Mouse (Mus musculus) cortical plate, adult 2 months (tissue): ENCODE measurements around the gene 1110032F04Rik. TPM values are rescaled to one million over a fixed set of nuclear protein-coding genes. Genes with fewer than 3 reads are reported as not detected.
A peak's percentile ranks its signal among the peaks of the same experiment; 100 is the strongest.
"Not testable (repeated sequence)": the region's sequence is repeated elsewhere in the genome, so short reads cannot be mapped to it uniquely, and the experiment has no call there.

ENCODE experiments used
- H3K27ac ChIP-seq: fragments of 200-500 bp; 2 replicates; pipeline ENCODE4 v1.5.1; 2012; ENCODE audit warnings: low read length, control low read depth, inconsistent platforms; ENCODE audit not compliant: insufficient read depth
- H3K4me1 ChIP-seq: fragments of 200-500 bp; 2 replicates; pipeline ENCODE4 v1.6.1; 2011; ENCODE audit warnings: low read length; ENCODE audit not compliant: control insufficient read depth, insufficient read depth
- H3K4me3 ChIP-seq: fragments of 200-500 bp; 2 replicates; pipeline ENCODE4 v1.5.1; 2011; ENCODE audit warnings: mild to moderate bottlenecking, low read length, control low read depth; ENCODE audit not compliant: insufficient read depth
- CTCF ChIP-seq: fragments of 200-500 bp; IDR thresholded peaks from 2 replicates; pipeline ENCODE4 v1.5.1; 2011; ENCODE audit warnings: mild to moderate bottlenecking, control low read depth, low read length; ENCODE audit not compliant: insufficient read depth; ENCODE audit errors: extremely low read depth
- POLR2A ChIP-seq: fragments of 200-500 bp; IDR thresholded peaks from 2 replicates; pipeline ENCODE4 v1.6.1; 2011; ENCODE audit warnings: mild to moderate bottlenecking, low read length, control low read depth; ENCODE audit not compliant: insufficient read depth; ENCODE audit errors: extremely low read depth
- polyA plus RNA-seq: library from polyadenylated mRNA; depleted of rRNA; stranded (reverse); fragments of >200 nt; gene quantifications from 2 replicates; pipeline ENCODE4 v1.2.3, GENCODE M21; 2012

The 1110032F04Rik gene
- polyA plus RNA-seq, 1 experiment: 15.6 TPM

DNA sequence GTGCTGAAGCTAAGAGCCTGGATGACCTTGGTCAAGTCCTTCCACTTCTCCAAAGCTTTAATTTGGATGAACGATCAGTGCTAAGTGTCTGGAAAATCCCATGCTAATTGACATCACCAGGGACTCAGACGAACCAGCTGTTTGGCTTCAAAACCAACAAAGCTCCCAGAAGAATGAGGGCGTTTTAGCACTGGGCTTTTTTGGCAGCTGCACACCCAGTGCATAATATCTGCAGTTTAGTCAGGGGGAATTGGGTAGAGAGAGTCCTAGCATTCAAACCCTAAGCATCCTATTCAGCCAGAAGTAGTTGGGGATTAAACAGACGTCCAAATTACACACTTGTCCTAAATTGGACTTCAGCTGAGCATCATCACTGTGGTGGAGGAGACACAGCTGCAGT is 29.2 kb upstream of the 1110032F04Rik start:
- H3K4me3 ChIP-seq: no peak overlapping the region
- TF ChIP-seq POLR2A (no peak), CTCF (no peak)
- H3K27ac ChIP-seq: no peak overlapping the region
- H3K4me1 ChIP-seq: no peaks in the 10 kb centered on the region

DNA sequence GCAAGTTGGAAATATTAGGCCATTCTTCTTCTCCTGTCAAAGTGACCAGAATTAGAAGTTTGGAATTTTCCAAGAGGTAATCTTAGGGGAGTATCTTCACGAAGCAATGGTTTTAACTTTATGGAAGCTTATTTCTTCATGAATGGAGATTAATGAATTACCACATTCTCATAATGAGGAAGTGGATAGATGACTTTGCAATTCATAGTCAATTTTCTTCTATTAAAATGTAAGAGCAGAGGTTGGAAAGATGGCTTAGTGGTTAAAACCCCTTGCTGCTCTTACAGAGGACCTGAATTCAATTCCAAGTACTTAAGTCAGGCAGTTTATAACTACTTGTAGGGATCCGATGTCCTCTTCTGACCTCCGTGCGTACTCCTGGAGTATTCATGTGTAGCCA is 25.4 kb upstream of the 1110032F04Rik start:
- TF ChIP-seq POLR2A (no peak), CTCF (no peak)
- Histone ChIP-seq H3K4me1 (no peaks in the 10 kb centered on the region), H3K27ac (no peak overlapping the region), H3K4me3 (no peak overlapping the region)

- Histone ChIP-seq H3K4me3 (no peak overlapping the region), H3K27ac (no peak overlapping the region), H3K4me1 (no peaks in the 10 kb centered on the region)
- no peak for TF ChIP-seq POLR2A
- TF ChIP-seq CTCF: no peak
These were observed 21.1 kb upstream of the 1110032F04Rik start for GRCm38 (mm10) chr3:68848323-68848722.

- no peaks in the 10 kb centered on the region for H3K4me1 ChIP-seq
- no peak overlapping the region for H3K27ac ChIP-seq
- no peak for TF ChIP-seq POLR2A
- no peak for TF ChIP-seq CTCF
- no peak overlapping the region for H3K4me3 ChIP-seq
These were observed 17.0 kb upstream of the 1110032F04Rik start for GRCm38 (mm10) chr3:68852414-68852813.

GRCm38 (mm10) chr3:68869691-68870567 is 543 bp downstream of the 1110032F04Rik start:
- Histone ChIP-seq H3K4me1 (no peaks in the 10 kb centered on the region), H3K4me3 (peak overlapping the region; percentile 95), H3K27ac (peak overlapping the region; percentile 68)
- no peak for TF ChIP-seq POLR2A
- peak; percentile 9; the same call in 1 of the 2 replicates for TF ChIP-seq CTCF

- Histone ChIP-seq H3K4me1 (no peaks in the 10 kb centered on the region), H3K27ac (no peak overlapping the region), H3K4me3 (peak overlapping the region; percentile 95)
- no peak for TF ChIP-seq POLR2A
- TF ChIP-seq CTCF: no peak
These were observed 1.2 kb downstream of the 1110032F04Rik start for GRCm38 (mm10) chr3:68870568-68870950.

DNA sequence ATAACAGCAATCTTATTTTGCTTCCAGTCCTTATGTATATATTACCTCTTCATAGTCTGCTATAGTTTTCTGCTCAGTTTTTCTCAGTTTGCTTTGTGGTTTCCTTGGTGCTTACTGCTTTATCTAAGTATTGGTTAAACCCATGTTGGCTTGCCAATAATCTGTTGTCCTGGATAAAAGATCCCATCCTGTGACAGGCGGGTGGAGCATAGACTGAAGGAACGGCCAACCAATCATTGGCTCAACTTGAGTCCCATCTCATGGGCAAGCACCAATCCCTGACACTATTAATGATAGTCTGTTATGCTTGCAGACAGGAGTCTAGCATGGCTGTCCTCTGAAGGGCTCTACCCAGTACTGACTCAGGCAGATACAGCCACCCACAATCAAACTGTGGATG is 4.7 kb downstream of the 1110032F04Rik start:
- H3K27ac ChIP-seq: no peak overlapping the region
- no peaks in the 10 kb centered on the region for H3K4me1 ChIP-seq
- no peak overlapping the region for H3K4me3 ChIP-seq
- TF ChIP-seq POLR2A (no peak), CTCF (no peak)

DNA sequence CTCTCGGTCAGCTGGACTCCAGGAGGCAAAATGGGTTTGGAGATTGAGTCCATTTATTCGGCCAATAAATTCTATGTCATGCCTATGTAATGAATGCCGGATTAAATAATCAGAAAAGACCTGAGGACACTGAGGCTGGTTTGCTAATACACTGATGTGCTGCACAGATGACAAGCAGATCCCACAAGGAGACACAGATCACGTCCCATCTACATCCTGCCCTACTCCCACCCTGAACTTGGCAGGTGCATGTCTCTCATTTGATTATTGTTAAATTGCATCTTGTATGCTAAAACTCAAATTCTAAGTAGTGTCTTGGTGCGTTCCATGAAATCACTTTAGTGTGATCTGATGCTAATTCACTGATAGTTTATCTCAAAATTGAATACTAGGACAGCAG is 17.5 kb downstream of the 1110032F04Rik start:
- TF ChIP-seq CTCF (no peak), POLR2A (no peak)
- Histone ChIP-seq H3K4me3 (no peak overlapping the region), H3K27ac (no peak overlapping the region), H3K4me1 (no peaks in the 10 kb centered on the region)

DNA sequence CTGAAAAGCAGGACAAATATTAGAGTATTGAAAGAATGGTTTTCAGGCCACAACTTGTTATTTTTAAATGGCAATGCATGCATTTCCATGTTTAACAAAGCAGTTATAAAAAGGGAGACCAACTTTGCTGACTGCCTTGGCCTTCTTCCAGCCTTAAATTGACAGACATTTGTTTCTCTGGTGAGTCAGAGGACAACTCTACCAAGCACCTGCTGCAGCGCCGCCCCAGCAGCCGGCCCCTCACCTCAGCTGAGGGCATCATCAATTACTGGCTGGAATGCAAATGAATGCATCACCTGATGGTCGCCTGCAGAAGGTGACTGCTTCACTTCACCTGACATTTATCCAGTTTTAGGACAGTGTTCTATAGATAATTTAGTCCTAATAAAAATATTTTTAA is 26.0 kb downstream of the 1110032F04Rik start:
- no peak for TF ChIP-seq CTCF
- Histone ChIP-seq H3K4me1 (no peaks in the 10 kb centered on the region), H3K4me3 (no peak overlapping the region), H3K27ac (no peak overlapping the region)

- no peaks in the 10 kb centered on the region for H3K4me1 ChIP-seq
- H3K27ac ChIP-seq: no peak overlapping the region
- TF ChIP-seq POLR2A: no peak
- TF ChIP-seq CTCF: no peak
- H3K4me3 ChIP-seq: no peak overlapping the region
These were observed 27.8 kb downstream of the 1110032F04Rik start for GRCm38 (mm10) chr3:68897154-68897553.

- H3K4me1 ChIP-seq, H3K4me3 ChIP-seq, H3K27ac ChIP-seq: not testable (repeated sequence)
These were observed 33.2 kb downstream of the 1110032F04Rik start for GRCm38 (mm10) chr3:68902636-68903035.
